Mouse (Mus musculus) testis, adult 2 months (tissue): ENCODE results near the gene Polg.

Experiments used
- CTCF ChIP-seq: fragments of 200-500 bp; IDR thresholded peaks from 2 replicates; pipeline ENCODE4 v1.5.1; 2012; ENCODE audit warnings: low read depth, mild to moderate bottlenecking, inconsistent platforms, low read length, moderate library complexity; ENCODE audit not compliant: control insufficient read depth, insufficient read depth, insufficient replicate concordance
- POLR2A ChIP-seq: fragments of 200-500 bp; IDR thresholded peaks from 2 replicates; pipeline ENCODE4 v1.6.1; 2012; ENCODE audit warnings: low read depth, mild to moderate bottlenecking, inconsistent platforms, low read length, moderate library complexity; ENCODE audit not compliant: control insufficient read depth

- no peak for TF ChIP-seq CTCF
- no peak for TF ChIP-seq POLR2A
These were observed 33.7 kb upstream of the Polg start for GRCm38 (mm10) chr7:79499596-79500570.
